ENCODE assay signal across 14 mouse cellular contexts in genomic region chr12:82485466-82485865, GRCm38 (mm10).
"Had no signal": no experiment of that assay in that cellular context is flagged by ENCODE, and none has a peak within 500 bp of the region (broad histone marks: within the 10 kb centered on the region; RNA-seq: fewer than 3 reads in every experiment).

No protein-coding gene starts in this region.

- H3K27ac ChIP-seq: layer of hippocampus, adult 2 months; limb, embryonic 12.5 days; liver, embryonic 13.5 days; lung, embryonic 15.5 days; macrophage; midbrain, embryonic 12.5 days; stomach, postnatal 0 days had no signal

- H3K4me2 ChIP-seq: limb, embryonic 12.5 days; liver, embryonic 13.5 days; lung, embryonic 15.5 days; midbrain, embryonic 12.5 days had no signal

- H3K36me3 ChIP-seq: limb, embryonic 12.5 days; liver, embryonic 13.5 days; lung, embryonic 15.5 days; midbrain, embryonic 12.5 days had no signal

- H3K9ac ChIP-seq: limb, embryonic 12.5 days; liver, embryonic 13.5 days; liver, postnatal 0 days; lung, embryonic 15.5 days; midbrain, embryonic 12.5 days had no signal

- DNase-seq: kidney, postnatal 36 days; liver; liver, embryonic 13.5 days; liver, postnatal 0 days; lung, postnatal 14 days; thymus, postnatal 4 days had no signal

- H3K9me3 ChIP-seq: limb, embryonic 12.5 days; liver, embryonic 13.5 days; lung, embryonic 15.5 days; midbrain, embryonic 12.5 days had no signal

- H3K4me1 ChIP-seq: lung, embryonic 15.5 days had no signal

- ATAC-seq: liver, postnatal 0 days; midbrain, embryonic 16.5 days had no signal

- H3K27me3 ChIP-seq: limb, embryonic 12.5 days; liver, embryonic 13.5 days; lung, embryonic 15.5 days; midbrain, embryonic 12.5 days had no signal

- H3K4me3 ChIP-seq: layer of hippocampus, adult 2 months; limb, embryonic 12.5 days; liver, embryonic 13.5 days; lung, embryonic 15.5 days; megakaryocyte, embryonic 14.5 days; midbrain, embryonic 12.5 days had no signal
